Mouse (Mus musculus) midbrain, embryonic 13.5 days (tissue): ENCODE data around the gene Phrf1. TPM values are rescaled to one million over a fixed set of nuclear protein-coding genes. Genes with fewer than 3 reads are reported as not detected.
A peak's percentile ranks its signal among the peaks of the same experiment; 100 is the strongest.

Experiments
- ATAC-seq: fragments of 200-750 bp; cut with Nextera tagmentation; 2 replicates; pipeline ENCODE4 v1.8.0; 2017; ENCODE audit warnings: mild to moderate bottlenecking, moderate TSS enrichment, moderate library complexity
- H3K27ac ChIP-seq: fragments of 300-500 bp; sonication (generic); 2 replicates; pipeline ENCODE4 v1.5.1; 2015; ENCODE audit warnings: inconsistent platforms, mild to moderate bottlenecking, moderate library complexity
- H3K27me3 ChIP-seq: fragments of 300-500 bp; sonication (generic); 2 replicates; pipeline ENCODE4 v1.6.1; 2015; ENCODE audit warnings: mild to moderate bottlenecking, inconsistent platforms
- H3K36me3 ChIP-seq: fragments of 300-500 bp; sonication (generic); 2 replicates; pipeline ENCODE4 v1.6.1; 2015; ENCODE audit warnings: mild to moderate bottlenecking, inconsistent platforms
- H3K4me1 ChIP-seq: fragments of 300-500 bp; sonication (generic); replicated peaks from 2 replicates; pipeline ENCODE4 v1.6.1; 2015; ENCODE audit warnings: inconsistent platforms
- H3K4me2 ChIP-seq: fragments of 300-500 bp; sonication (generic); replicated peaks from 2 replicates; pipeline ENCODE4 v1.6.1; 2015; ENCODE audit warnings: moderate library complexity, mild to moderate bottlenecking, inconsistent platforms
- H3K4me3 ChIP-seq: fragments of 300-500 bp; sonication (generic); replicated peaks from 2 replicates; pipeline ENCODE4 v1.5.1; 2015; ENCODE audit warnings: mild to moderate bottlenecking, inconsistent platforms
- H3K9ac ChIP-seq: fragments of 300-500 bp; sonication (generic); replicated peaks from 2 replicates; pipeline ENCODE4 v1.6.1; 2015; ENCODE audit warnings: mild to moderate bottlenecking, inconsistent platforms
- H3K9me3 ChIP-seq: fragments of 300-500 bp; sonication (generic); 2 replicates; pipeline ENCODE4 v1.6.1; 2016; ENCODE audit warnings: mild to moderate bottlenecking, inconsistent platforms
- WGBS: fragments of 180-500 bp; shearing (Covaris S2); methylation state at CpG from one replicate; pipeline ENCODE4 v1.1.7; 2015; 5-methylcytosine and 5-hydroxymethylcytosine counted together
- polyA plus RNA-seq: library from polyadenylated mRNA; unstranded; fragments of >200 nt; fragmentation: Nextera tagmentation; extraction: Ambion mirVana; gene quantifications from 2 replicates; pipeline ENCODE4 v1.2.1, GENCODE M21; 2015

Gene Phrf1
- polyA plus RNA-seq, 1 experiment from 2014 or later = 95.0 TPM

- 49% methylated on average over 6 of the region's 6 CpGs for WGBS
- Histone ChIP-seq H3K9me3 (no peaks in the 10 kb centered on the region), H3K27ac (no peak overlapping the region), H3K27me3 (peaks cover 26% of the 10 kb centered on the region; the same call in 1 of the 2 replicates), H3K9ac (no peak overlapping the region), H3K4me1 (peaks cover 12% of the 10 kb centered on the region), H3K4me2 (no peak overlapping the region), H3K36me3 (no peaks in the 10 kb centered on the region), H3K4me3 (no peak overlapping the region)
- ATAC-seq = no peak
These were observed 52.9 kb downstream of the Phrf1 start for GRCm38 (mm10) chr7:141281442-141281841.

- Histone ChIP-seq H3K4me3 (no peak overlapping the region), H3K4me2 (no peak overlapping the region), H3K9me3 (no peaks in the 10 kb centered on the region), H3K4me1 (peaks cover 12% of the 10 kb centered on the region), H3K27ac (no peak overlapping the region), H3K27me3 (peaks cover 21% of the 10 kb centered on the region; the same call in 1 of the 2 replicates), H3K9ac (no peak overlapping the region), H3K36me3 (no peaks in the 10 kb centered on the region)
- ATAC-seq = no peak
- 86% methylated on average over 4 of the region's 4 CpGs for WGBS
These were observed 54.2 kb downstream of the Phrf1 start for GRCm38 (mm10) chr7:141282756-141283155.

GRCm38 (mm10) chr7:141288042-141288441, 59.5 kb downstream of the Phrf1 start:
- no peak overlapping the region for H3K4me3 ChIP-seq
- no peak for ATAC-seq
- H3K27ac ChIP-seq = no peak overlapping the region
- peaks cover 17% of the 10 kb centered on the region for H3K4me1 ChIP-seq
- no peaks in the 10 kb centered on the region for H3K9me3 ChIP-seq
- peaks cover 44% of the 10 kb centered on the region for H3K27me3 ChIP-seq
- 82% methylated on average over 3 of the region's 3 CpGs for whole genome bisulfite sequencing
- no peak overlapping the region for H3K9ac ChIP-seq
- H3K36me3 ChIP-seq = no peaks in the 10 kb centered on the region
- no peak overlapping the region for H3K4me2 ChIP-seq

GRCm38 (mm10) chr7:141291921-141292582, 63.5 kb downstream of the Phrf1 start, which contains the start of gene Drd4:
Drd4 (plus strand) TSS chr7:141292006.
- Histone ChIP-seq H3K27me3 (peaks cover 68% of the 10 kb centered on the region), H3K4me3 (peak within 1 kb of the TSS; percentile 51), H3K4me2 (peak within 1 kb of the TSS; percentile 90), H3K9me3 (no peaks in the 10 kb centered on the region), H3K27ac (no peak within 1 kb of the TSS), H3K9ac (peak within 1 kb of the TSS; percentile 73), H3K4me1 (peaks cover 34% of the 10 kb centered on the region), H3K36me3 (peaks cover 6% of the 10 kb centered on the region)
- WGBS = 1% methylated on average over 46 of the region's 46 CpGs
- peak; percentile 66 for ATAC-seq

GRCm38 (mm10) chr7:141292583-141293388, 64.2 kb downstream of the Phrf1 start:
- Histone ChIP-seq H3K9ac (peak overlapping the region; percentile 73; the same call in 1 of the 2 replicates), H3K27ac (no peak overlapping the region), H3K4me2 (peak overlapping the region; percentile 90), H3K9me3 (no peaks in the 10 kb centered on the region), H3K27me3 (peaks cover 68% of the 10 kb centered on the region), H3K4me3 (peak overlapping the region; percentile 51), H3K36me3 (peaks cover 14% of the 10 kb centered on the region), H3K4me1 (peaks cover 34% of the 10 kb centered on the region)
- WGBS = 24% methylated on average over 15 of the region's 15 CpGs
- 0 out of 2 replicates have a peak, but pooled peaks have one; percentile 32 for ATAC-seq

- peak overlapping the region; percentile 46 for H3K9ac ChIP-seq
- under 1% methylated on average over 53 of the region's 53 CpGs for WGBS
- peaks cover 34% of the 10 kb centered on the region for H3K4me1 ChIP-seq
- no peaks in the 10 kb centered on the region for H3K9me3 ChIP-seq
- no peak overlapping the region for H3K27ac ChIP-seq
- H3K4me3 ChIP-seq = peak overlapping the region; percentile 36
- H3K4me2 ChIP-seq = peak overlapping the region; percentile 55
- peaks cover 65% of the 10 kb centered on the region for H3K27me3 ChIP-seq
- peaks cover 22% of the 10 kb centered on the region for H3K36me3 ChIP-seq
- ATAC-seq = peak; percentile 34; the same call in 1 of the 2 replicates
These were observed 65.4 kb downstream of the Phrf1 start for GRCm38 (mm10) chr7:141293852-141294471.

- H3K27ac ChIP-seq = no peak overlapping the region
- peak overlapping the region; percentile 55 for H3K4me2 ChIP-seq
- peak overlapping the region; percentile 36 for H3K4me3 ChIP-seq
- H3K4me1 ChIP-seq = peaks cover 34% of the 10 kb centered on the region
- peaks cover 27% of the 10 kb centered on the region for H3K36me3 ChIP-seq
- 0 out of 2 replicates have a peak, but pooled peaks have one; percentile 1 for ATAC-seq
- H3K9ac ChIP-seq = no peak overlapping the region
- H3K9me3 ChIP-seq = no peaks in the 10 kb centered on the region
- 6% methylated on average over 20 of the region's 22 CpGs for WGBS
- H3K27me3 ChIP-seq = peaks cover 65% of the 10 kb centered on the region
These were observed 65.9 kb downstream of the Phrf1 start for GRCm38 (mm10) chr7:141294479-141294878.

- H3K4me1 ChIP-seq = peaks cover 17% of the 10 kb centered on the region
- H3K9me3 ChIP-seq = no peaks in the 10 kb centered on the region
- peaks cover 63% of the 10 kb centered on the region for H3K36me3 ChIP-seq
- H3K27ac ChIP-seq = no peak overlapping the region
- H3K9ac ChIP-seq = no peak overlapping the region
- H3K27me3 ChIP-seq = peaks cover 31% of the 10 kb centered on the region
- no peak overlapping the region for H3K4me2 ChIP-seq
- 83% methylated on average over 3 of the region's 3 CpGs for WGBS
- H3K4me3 ChIP-seq = no peak overlapping the region
- no peak for ATAC-seq
These were observed 69.5 kb downstream of the Phrf1 start for GRCm38 (mm10) chr7:141297926-141298650.

- peaks cover 74% of the 10 kb centered on the region for H3K36me3 ChIP-seq
- H3K9me3 ChIP-seq = no peaks in the 10 kb centered on the region
- H3K27me3 ChIP-seq = peaks cover 20% of the 10 kb centered on the region
- no peak overlapping the region for H3K4me2 ChIP-seq
- H3K4me3 ChIP-seq = no peak overlapping the region
- peaks cover 6% of the 10 kb centered on the region for H3K4me1 ChIP-seq
- H3K27ac ChIP-seq = no peak overlapping the region
- 96% methylated on average over 8 of the region's 8 CpGs for WGBS
- no peak for ATAC-seq
- H3K9ac ChIP-seq = no peak overlapping the region
These were observed 70.6 kb downstream of the Phrf1 start for GRCm38 (mm10) chr7:141299175-141299574.

- no peak overlapping the region for H3K9ac ChIP-seq
- H3K27me3 ChIP-seq = no peaks in the 10 kb centered on the region; the same call in 1 of the 2 replicates
- ATAC-seq = no peak
- no peaks in the 10 kb centered on the region for H3K4me1 ChIP-seq
- H3K4me3 ChIP-seq = no peak overlapping the region
- no peak overlapping the region for H3K4me2 ChIP-seq
- H3K9me3 ChIP-seq = no peaks in the 10 kb centered on the region
- no peak overlapping the region for H3K27ac ChIP-seq
- WGBS = over 99% methylated on average over 9 of the region's 9 CpGs
- H3K36me3 ChIP-seq = peaks cover 95% of the 10 kb centered on the region
These were observed 72.8 kb downstream of the Phrf1 start for GRCm38 (mm10) chr7:141301386-141301785.

- 87% methylated on average over 1 of the region's 1 CpGs for WGBS
- peaks cover 94% of the 10 kb centered on the region for H3K36me3 ChIP-seq
These were observed 74.2 kb downstream of the Phrf1 start for GRCm38 (mm10) chr7:141302702-141303268.

More at GRCm38 (mm10) chr7:141302702-141303268, 74.2 kb downstream of the Phrf1 start:
- H3K9ac ChIP-seq = no peak overlapping the region
- H3K4me3 ChIP-seq = no peak overlapping the region
- ATAC-seq = no peak
- no peak overlapping the region for H3K27ac ChIP-seq
- no peak overlapping the region for H3K4me2 ChIP-seq
- no peaks in the 10 kb centered on the region for H3K9me3 ChIP-seq
- no peaks in the 10 kb centered on the region for H3K4me1 ChIP-seq
- H3K27me3 ChIP-seq = no peaks in the 10 kb centered on the region
